Mouse (Mus musculus) gastrocnemius, adult 18-20 months (tissue): ENCODE results near the gene Smarcc1. TPM values are rescaled to one million over a fixed set of nuclear protein-coding genes. Genes with fewer than 3 reads are reported as not detected.
"Not testable (repeated sequence)": the region's sequence is repeated elsewhere in the genome, so short reads cannot be mapped to it uniquely, and the experiment has no call there.

Source experiments
- DNase-seq: peaks from one replicate; pipeline ENCODE4 v3.0.0; 2021; ENCODE audit warnings: low spot score
- long read RNA-seq, 2 experiments: library from polyadenylated mRNA; stranded (forward); transcript quantifications; one replicate each; pipeline ENCODE4 v2.0.0; 2021
- total RNA-seq, 2 experiments: library from RNA; stranded (reverse); gene quantifications; 2 replicates each; pipeline ENCODE4 v1.2.3; 2021

Gene Smarcc1
- 10 to 100 TPM; 23.4 to 24.3 TPM for total RNA-seq
- long read RNA-seq, experiment 1, full-length matches to known transcripts, result 36 of 50 reads
- long read RNA-seq, experiment 1, partial matches to known transcripts, result 6 of 50 reads
- long read RNA-seq, experiment 1, other reads (novel, unspliced or antisense), result 8 of 50 reads
- long read RNA-seq, experiment 2, full-length matches to known transcripts, result 27 of 37 reads
- long read RNA-seq, experiment 2, partial matches to known transcripts, result 3 of 37 reads
- long read RNA-seq, experiment 2, other reads (novel, unspliced or antisense), result 7 of 37 reads

DNA sequence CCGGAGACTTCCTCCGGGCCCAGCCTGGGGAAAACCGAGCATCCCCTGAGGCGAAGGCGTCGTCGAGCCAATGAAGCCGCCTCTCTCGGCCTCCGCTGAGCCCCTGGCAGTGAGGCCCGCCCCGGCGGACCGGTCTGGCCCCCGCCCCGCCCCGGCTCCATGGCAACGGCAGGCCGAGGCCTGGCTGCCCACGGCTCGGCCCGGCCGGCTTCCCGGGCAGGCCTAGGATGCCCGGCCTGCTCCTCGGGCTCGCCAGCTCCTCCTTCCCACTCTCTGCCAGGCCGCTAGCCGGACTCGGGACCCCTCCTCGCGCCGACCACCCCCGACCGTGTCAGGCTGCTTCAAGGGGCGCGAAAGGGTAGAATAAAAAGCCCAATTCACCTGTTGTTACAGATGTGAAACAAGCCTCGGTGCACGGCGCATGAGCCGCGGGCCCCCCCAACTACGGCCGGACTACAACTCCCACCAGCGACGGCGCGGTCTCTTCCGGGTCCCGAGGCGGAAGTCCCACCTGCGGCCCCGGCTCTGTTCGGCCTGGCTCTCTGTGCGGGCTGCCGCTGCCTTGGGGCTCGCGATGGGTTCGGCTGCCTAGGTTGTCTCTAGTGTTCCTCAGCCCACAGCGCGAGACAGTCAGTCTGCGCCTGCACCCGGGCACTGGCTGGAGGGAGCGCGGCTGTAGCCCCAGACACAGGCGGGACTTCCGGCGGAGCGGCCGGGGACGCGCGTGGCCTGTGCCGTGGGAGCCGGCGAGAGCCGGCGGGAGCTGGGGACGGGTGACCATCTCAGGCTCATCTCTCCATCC lies at the start of gene Smarcc1:
Gene Smarcc1, plus strand, starts transcription at position 732 of the 802 bp plus-strand sequence.
- peak; percentile 84 for DNase-seq

DNA sequence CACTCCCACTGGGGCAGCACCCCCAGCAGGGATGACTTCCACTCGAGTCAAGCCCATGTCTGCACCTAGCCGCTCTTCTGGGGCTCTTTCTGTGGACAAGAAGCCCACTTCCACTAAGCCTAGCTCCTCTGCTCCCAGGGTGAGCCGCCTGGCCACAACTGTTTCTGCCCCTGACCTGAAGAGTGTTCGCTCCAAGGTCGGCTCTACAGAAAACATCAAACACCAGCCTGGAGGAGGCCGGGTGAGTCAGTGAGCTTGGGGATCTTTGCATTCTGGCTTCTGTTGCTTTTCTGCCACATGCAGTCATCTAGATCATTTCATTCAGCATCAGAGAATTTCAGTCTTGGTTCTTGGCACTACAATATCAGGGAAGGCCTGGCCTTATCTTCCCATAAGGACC lies 48.8 kb upstream of the Smarcc1 start:
- DNase-seq, result no peak

DNA sequence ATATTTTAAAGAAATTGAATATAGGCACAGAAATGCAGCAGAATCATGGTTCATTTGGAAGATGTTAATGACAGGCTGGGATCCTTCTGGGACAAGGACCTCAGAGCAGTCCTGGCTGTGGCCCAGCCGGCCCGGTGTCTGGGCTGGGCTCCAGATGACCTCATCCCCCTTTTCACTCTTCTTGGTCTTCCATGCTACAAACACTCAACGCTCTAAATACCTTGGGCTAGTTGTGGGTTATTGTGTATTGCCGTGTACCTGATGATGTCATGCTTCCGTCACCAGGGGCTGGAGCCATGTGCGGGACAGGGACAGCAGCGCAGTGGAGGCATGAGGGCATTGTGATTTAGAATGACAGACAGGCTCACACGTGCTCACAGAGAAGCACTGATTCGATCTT lies 47.1 kb upstream of the Smarcc1 start:
- DNase-seq, result peak; percentile 79

DNA sequence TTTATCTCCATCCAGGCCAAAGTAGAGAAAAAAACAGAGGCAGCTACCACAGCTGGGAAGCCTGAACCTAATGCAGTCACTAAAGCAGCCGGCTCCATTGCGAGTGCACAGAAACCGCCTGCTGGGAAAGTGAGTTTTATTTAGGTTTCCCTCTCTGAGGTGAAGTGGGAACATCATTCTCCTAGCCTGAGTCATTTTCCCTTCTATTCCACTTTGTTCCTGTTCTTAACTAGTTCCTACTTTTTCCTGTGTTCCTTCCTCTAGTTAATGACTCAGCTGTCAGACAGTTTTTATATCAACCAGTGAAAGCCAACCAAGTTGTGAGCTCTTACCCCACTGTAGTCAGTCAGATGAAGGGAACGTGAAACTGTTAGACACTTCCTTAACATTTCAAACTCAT lies 46.5 kb upstream of the Smarcc1 start:
- DNase-seq, result no peak

DNA sequence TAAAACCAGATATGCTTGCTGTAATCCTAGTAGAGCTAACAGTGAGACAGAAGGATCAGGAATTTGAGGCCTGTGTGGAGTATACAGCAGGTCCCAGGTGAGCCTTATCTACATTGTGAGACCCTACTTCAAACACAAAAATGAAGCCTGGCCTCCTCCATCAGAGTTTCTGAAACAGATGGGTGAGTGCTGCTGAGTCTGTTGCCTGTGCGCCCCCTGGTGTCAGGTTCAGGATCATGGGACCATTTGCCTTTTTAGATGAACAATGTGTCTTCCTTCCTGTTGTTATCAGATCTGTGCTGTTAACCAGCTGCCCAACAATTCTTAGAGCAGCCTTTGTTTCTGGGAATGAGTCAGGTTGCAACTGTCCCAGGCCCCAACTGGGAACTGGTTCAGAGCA lies 45.7 kb upstream of the Smarcc1 start:
- DNase-seq, result peak; percentile 69

DNA sequence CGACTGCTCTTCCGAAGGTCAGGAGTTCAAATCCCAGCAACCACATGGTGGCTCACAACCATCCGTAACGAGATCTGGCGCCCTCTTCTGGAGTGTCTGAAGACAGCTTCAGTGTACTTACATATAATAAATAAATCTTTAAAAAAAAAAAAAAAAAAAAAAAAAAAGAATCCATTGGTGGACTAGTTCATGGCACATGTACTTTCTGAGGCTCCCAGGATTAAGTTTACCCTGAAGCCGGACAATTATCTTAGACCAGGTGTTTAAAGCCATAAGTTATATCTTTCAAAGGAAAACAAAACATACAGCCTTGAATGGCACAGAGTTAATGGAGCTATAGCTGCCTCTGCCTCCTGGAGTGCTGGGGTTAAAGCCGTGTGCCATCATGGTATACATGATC lies 41.0 kb upstream of the Smarcc1 start:
- DNase-seq, result not testable (repeated sequence)

DNA sequence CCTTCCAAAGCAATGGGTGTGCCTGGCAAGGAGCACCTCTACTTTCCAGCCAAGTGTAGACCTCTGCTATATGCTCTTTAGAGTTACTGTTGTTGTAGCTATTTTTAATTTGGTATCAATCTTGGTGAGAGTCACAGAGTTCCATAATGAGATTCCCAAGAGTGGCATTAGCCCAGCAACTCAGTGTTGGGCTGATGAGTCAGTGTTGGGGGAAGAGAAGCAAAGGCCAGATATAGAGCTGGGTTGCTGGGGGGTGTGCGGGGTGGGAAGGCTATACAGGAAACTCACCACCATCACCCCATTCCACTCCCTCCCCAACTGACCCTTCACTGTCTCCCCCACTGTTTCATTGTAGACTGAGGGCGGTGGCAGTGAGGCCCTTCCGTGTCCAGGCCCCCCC lies 36.4 kb upstream of the Smarcc1 start:
- no peak for DNase-seq

DNA sequence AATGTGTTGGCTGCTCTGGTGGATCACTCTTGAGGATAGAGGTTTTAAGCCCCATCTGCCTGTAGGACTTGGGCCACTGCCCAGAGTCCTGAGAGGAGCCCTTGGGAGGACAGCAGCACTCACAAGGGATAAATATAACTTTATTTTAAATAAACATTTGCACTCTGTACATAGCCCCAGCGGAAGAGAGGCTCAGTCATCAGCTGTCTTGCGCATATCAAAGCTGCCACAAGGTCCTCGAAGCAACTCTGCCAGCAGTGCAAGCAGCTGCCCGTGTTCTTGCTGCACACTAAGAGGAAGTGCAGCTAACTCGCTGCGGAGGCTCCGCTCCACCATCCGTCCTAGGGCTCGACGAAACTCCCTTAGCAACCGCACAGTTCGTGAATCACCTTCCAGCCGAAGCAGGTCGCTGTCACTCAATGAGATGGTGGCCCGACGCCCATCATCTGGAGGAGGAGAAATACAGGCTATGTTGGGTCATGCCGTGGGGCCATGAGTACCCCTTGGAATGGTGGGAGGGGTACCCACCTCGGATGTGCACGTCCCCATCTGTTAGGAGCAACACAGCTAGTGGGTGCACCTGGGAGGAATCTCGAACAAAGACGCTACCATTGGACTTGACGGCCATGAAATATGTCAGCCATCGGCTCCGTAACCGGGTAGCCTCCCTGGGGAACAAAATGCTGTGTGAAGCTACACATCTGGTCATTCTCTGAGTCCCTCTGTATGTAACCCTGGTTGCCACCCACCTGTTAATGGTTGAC lies 33.1 kb upstream of the Smarcc1 start:
- DNase-seq, result peak; percentile 62

DNA sequence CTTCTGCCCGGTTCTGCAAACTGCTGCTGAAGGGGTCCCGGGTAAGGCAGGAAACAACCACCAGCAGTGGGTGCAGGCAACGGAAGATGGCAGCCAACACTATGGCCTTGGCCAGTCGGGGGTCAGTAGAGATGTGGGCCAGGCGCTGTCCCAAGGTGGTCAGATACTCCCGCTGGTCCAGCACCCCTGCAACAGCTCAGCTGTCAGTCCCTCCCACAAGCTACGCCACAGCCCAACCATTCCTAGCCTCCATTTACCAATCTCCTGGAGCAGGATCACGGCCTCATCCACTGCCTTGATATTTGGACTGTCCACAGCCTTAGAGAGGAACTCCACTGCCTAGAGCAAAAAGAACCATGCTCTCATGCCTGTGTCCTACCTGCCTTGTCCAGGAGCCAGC lies 31.8 kb upstream of the Smarcc1 start:
- no peak for DNase-seq

DNA sequence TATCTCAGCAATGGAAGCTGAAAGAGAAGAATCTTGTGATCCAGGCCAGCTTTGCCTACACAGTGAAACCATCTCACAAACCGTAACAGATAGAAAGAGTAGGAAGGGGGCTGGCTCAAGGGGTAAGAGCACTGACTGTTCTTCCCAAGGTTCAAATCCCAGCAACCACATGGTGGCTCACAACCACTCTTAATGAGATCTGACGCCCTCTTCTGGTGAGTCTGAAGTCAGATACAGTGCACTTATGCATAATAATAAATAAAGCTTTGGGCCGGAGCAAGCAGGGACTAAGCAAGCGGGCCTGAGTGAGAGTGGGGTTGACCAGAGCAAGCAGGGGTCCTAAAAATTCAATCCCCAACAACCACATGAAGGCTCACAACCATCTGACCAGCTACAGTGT lies 24.2 kb upstream of the Smarcc1 start:
- no peak for DNase-seq

DNA sequence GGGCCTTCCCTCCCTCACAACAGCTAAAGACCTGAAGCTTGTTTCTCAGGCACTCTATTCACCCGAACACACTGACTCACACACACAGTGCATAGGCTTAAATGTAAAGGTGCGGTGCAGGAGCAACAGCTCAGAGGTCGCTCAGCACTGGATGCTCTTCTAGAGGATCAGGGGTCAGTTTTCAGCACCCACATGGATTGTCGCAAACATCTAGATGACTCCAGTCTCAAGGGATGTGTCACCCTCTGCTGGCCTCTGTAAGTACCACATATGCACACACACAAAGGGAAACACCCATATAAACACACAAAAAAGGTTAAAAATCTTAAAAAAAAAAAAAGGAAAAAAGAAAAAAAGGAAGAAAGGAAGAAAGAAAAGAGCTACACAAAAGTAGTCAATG lies 22.7 kb upstream of the Smarcc1 start:
- DNase-seq, result no peak

DNA sequence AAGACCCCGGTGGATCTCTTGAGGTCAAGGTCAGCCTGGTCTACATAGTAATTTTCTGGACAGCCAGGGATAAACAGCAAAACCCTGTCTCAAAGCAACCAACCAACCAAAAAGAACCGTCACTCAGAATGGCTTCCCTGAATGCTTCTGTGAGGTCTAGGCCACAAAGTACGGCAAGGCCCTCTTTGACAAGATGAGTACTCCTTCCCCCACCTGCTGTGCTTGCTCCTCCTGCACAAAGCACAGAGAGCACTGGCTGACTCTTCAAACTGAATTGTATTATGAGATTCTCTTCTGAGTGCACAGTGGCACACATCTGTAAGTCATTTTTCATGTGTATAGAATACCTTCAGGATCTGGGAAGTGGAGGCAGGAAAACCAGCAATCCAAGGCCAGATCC lies 19.7 kb upstream of the Smarcc1 start:
- no peak for DNase-seq

DNA sequence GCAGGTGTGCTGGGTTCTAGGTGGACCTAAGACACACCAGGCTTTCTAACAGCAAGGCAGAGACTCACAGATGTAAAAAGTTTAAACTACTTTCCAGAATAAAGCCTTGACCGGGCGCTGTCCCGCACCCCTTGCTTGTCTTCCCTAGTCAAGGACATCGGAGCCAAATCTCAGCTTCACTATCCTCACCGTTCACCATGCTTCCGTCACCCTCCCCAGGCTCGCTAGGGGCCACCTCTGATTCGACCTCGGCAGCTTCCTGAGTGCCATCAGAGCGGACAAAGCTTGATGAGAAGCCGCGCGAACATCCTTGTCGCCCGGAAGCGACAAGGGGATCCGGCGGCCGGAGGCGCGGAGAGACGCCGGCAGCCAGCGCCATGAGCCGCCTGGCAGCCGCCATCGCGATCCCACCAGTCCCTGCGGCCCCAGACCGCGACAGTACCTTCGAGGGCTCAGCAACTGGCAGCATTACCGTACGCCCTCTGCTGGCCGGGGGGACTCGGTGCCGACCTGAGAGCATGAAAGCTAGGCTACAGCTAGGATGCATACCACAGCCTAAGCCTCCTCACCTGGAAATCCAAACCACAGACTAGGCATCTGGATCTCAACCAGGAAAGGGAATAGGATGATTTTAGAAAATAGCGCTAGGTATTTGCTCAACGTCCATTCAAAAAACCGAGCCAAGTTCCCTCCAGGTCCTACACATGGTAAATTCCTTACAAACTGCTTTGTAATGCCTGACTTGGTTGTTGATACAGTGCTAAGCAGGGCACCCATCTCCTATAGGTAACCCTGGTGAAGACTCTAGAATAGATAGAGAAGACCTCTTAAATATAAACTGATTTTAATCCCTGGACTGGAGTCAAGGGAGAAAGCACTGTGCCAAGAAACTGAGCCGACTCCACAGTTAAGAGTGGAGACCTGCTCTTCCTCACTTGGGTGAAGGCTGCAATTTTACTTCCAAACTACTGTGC lies 16.6 kb upstream of the Smarcc1 start:
- peak; percentile 93 for DNase-seq

DNA sequence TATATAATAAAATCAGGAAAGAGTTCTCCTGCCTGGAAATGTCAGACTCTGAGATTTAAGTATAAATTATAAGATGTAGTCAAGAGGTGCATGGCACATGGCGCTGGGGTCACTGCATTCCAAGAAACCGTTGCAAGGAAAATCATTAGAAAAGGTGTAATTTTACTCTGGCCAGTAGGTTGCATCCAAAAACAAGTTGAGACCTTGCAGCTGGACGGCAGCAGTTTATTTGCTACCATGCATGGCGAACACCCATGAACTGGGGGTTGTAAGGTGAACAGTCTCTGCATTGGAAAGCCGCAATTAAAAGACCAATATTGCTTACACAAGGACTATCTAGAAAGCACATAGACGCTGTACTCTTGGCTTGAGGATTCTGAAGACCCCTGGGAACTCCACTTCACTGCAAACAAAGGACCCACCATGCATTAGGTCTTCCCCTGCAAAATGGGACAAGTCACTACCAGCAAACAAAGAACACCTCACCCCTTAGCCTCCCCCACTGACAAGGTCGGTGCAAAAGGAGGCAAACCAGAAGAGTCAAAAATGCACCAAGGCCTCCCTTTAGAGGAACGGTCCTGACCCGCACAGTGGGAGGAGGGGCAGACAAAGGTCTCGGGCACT lies 1.0 kb upstream of the Smarcc1 start:
- no peak for DNase-seq

DNA sequence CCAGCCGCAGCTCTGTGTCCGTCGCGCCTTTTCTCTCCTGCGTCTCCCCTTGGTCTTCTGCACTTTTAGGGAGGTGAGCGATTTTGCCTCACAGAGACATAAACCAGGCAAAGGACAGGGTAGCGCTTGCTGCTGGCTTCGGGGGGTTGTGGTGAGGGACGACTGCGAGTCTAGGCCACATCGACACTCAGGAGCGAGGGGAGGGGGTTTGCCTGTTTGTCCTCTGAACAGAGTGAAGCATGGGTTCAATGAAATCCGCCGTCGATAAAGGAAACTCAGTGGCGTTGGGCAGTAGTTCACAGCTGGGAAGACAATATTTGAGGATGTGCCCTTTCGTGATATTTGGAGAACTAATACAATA lies 251 bp downstream of the Smarcc1 start, which contains the start of gene Dhx30:
Gene Dhx30, minus strand, starts transcription at position 52 of the 361 bp plus-strand sequence.
- no peak for DNase-seq

DNA sequence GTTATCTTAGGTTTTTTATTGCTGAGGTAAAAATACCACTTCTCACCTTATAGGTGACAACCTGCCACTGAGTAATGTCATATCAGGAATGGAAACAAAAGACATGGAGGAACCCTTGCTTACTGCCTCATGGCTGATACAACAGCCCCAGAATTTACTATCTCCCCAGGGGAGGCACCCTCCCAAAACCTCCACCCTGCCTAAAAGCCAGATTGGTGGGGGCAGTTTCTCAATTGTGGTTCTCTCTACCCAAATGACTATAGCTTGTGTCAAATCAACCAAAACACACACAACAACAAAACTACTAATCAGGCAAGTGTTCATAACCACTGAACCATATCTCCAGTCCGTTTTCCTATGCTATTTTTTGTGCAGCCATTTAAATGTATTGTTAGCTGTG lies 741 bp downstream of the Smarcc1 start:
- DNase-seq, result no peak

DNA sequence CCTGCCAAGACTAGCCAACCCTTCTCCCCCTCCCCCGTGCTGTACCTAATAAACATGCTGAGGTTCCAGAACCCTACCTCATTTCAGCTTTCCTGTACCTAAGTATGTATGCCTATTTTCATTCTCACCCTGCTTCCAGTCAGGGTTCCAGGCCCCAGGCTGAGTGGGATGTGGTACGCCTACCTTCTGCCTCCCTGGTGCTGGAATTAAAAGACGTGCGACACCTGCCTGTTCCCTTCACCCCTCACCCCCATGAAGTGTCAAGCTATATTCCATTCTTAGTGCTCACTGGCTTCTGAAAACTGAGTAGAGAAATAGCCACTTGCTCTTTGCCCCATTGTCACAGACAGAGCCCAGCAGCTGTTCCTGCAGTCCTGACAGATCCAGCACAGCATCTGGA lies 3.9 kb downstream of the Smarcc1 start:
- no peak for DNase-seq

DNA sequence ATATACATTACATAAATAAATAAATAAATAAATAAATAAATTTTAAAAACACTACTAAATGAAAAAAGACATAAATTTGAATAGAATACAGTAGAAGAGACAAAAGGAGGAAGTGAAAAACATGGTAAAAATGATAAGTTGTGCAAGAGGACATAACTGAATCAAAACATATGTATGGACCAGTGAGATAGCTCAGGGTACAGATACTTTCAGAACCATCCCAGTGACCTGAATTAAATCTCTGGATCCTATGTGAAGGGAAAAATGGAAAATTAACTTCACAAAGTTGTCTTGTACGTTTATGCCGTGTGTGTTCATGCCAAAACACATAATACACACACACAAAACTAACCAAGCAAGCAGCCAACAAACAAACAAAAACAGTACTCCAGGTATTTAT lies 5.8 kb downstream of the Smarcc1 start:
- DNase-seq, result no peak

DNA sequence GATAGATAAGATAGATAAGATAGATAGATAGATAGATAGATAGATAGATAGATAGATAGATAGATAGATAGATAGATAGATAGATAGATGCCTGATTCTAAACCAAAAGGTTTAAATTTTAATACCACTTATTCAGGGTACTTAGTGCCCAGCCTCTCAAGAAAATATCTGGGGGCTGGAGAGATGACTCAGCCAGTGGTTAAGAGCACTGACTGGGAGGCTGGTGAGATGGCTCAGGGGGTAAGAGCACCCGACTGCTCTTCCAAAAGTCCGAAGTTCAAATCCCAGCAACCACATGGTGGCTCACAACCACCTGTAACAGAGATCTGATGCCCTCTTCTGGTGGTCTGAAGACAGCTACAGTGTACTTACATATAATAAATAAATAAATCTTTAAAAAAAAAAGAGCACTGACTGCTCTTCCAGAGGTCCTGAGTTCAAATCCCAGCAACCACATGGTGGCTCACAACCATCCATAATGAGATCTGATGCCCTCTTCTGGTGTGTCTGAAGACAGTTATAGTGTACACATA lies 6.6 kb downstream of the Smarcc1 start:
- not testable (repeated sequence) for DNase-seq

DNA sequence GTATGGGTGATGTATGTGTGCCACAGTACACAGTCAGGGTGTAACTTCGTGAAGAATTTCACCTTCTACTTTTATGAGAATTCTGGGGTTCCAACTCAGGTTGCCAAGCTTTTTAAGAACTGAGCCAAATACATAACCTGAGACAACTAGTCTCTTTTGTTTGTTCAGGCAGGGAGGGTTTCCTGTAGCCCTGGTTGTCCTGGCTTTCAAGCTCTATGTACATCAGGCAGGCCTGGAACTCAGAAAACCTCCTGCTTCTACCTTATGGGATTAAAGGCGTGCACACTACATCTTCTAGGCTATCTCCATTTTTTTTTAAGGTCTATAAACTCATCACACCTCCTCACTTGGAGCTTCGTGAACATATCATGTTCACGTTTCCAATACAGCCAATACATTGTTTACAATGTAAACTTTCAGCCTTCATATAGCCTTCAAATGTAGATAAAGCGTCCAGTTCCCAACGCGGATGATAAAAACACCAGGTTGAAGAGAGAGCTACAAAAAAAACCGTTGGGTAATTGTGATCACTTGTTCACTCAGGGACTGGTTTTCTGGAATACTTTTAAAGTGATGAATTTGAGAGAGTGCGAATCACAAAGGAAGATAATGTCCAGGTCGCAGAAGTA lies 13.5 kb downstream of the Smarcc1 start:
- DNase-seq, result no peak
